Mouse (Mus musculus): ENCODE data around the gene Tmco4. TPM values are rescaled to one million over a fixed set of nuclear protein-coding genes. Genes with fewer than 3 reads are reported as not detected.

The Tmco4 gene
- polyA plus RNA-seq, 1 experiment from 2014 or later: 0.75 TPM

GRCm38 (mm10) chr4:139078313-139078712, 105.6 kb downstream of the Tmco4 start:
- no peak overlapping the region for H3K9ac ChIP-seq
- WGBS: 30% methylated on average over 2 of the region's 2 CpGs
- ATAC-seq (replicated peaks): no peak
- peaks cover 39% of the 10 kb centered on the region for H3K4me1 ChIP-seq
- H3K4me2 ChIP-seq: no peak overlapping the region
- peaks cover 36% of the 10 kb centered on the region for H3K27me3 ChIP-seq (replicated peaks)
- H3K4me3 ChIP-seq: no peak overlapping the region
- no peaks in the 10 kb centered on the region for H3K36me3 ChIP-seq (replicated peaks)
- H3K27ac ChIP-seq: no peak overlapping the region
- H3K9me3 ChIP-seq: no peaks in the 10 kb centered on the region

GRCm38 (mm10) chr4:139078726-139079125, 106.0 kb downstream of the Tmco4 start:
- no peak for ATAC-seq (replicated peaks)
- 15% methylated on average over 4 of the region's 4 CpGs for WGBS
- Histone ChIP-seq H3K36me3 (replicated peaks) (no peaks in the 10 kb centered on the region), H3K4me1 (peaks cover 43% of the 10 kb centered on the region), H3K9ac (no peak overlapping the region), H3K27ac (no peak overlapping the region), H3K27me3 (replicated peaks) (peaks cover 32% of the 10 kb centered on the region), H3K9me3 (no peaks in the 10 kb centered on the region), H3K4me2 (no peak overlapping the region), H3K4me3 (no peak overlapping the region)

GRCm38 (mm10) chr4:139079439-139079838, 106.8 kb downstream of the Tmco4 start:
- Histone ChIP-seq H3K27me3 (replicated peaks) (peaks cover 25% of the 10 kb centered on the region), H3K4me2 (no peak overlapping the region), H3K36me3 (replicated peaks) (no peaks in the 10 kb centered on the region), H3K4me3 (no peak overlapping the region), H3K9ac (no peak overlapping the region), H3K4me1 (peaks cover 36% of the 10 kb centered on the region), H3K27ac (no peak overlapping the region), H3K9me3 (no peaks in the 10 kb centered on the region)
- WGBS: 70% methylated on average over 11 of the region's 11 CpGs
- no peak for ATAC-seq (replicated peaks)

GRCm38 (mm10) chr4:139080259-139080658, 107.6 kb downstream of the Tmco4 start:
- no peak for ATAC-seq (replicated peaks)
- Histone ChIP-seq H3K9me3 (no peaks in the 10 kb centered on the region), H3K4me2 (no peak overlapping the region), H3K27ac (no peak overlapping the region), H3K9ac (no peak overlapping the region), H3K4me1 (peaks cover 28% of the 10 kb centered on the region), H3K36me3 (replicated peaks) (no peaks in the 10 kb centered on the region), H3K27me3 (replicated peaks) (peaks cover 17% of the 10 kb centered on the region), H3K4me3 (no peak overlapping the region)
- 94% methylated on average over 7 of the region's 7 CpGs for WGBS

- H3K4me3 ChIP-seq: no peak overlapping the region
- no peak overlapping the region; the same call in 1 of the 2 replicates for H3K27ac ChIP-seq
- WGBS: 57% methylated on average over 18 of the region's 18 CpGs
These were observed 108.7 kb downstream of the Tmco4 start for GRCm38 (mm10) chr4:139081270-139081931.

GRCm38 (mm10) chr4:139082790-139083564, 110.3 kb downstream of the Tmco4 start:
- Histone ChIP-seq H3K27me3 (replicated peaks) (0 out of 2 replicates have a peak, but pooled peaks cover 4% of the 10 kb centered on the region), H3K4me3 (no peak overlapping the region), H3K27ac (0 out of 2 replicates have a peak overlapping the region, but pooled peaks have one; percentile 28), H3K36me3 (replicated peaks) (no peaks in the 10 kb centered on the region), H3K9me3 (no peaks in the 10 kb centered on the region), H3K9ac (no peak overlapping the region; the same call in 1 of the 2 replicates), H3K4me1 (peaks cover 23% of the 10 kb centered on the region), H3K4me2 (peak overlapping the region; percentile 43)
- WGBS: 9% methylated on average over 12 of the region's 12 CpGs
- peak; percentile 66 for ATAC-seq (replicated peaks)

More at GRCm38 (mm10) chr4:139081270-139081931, 108.7 kb downstream of the Tmco4 start:
- no peaks in the 10 kb centered on the region for H3K36me3 ChIP-seq (replicated peaks)
- peaks cover 23% of the 10 kb centered on the region for H3K4me1 ChIP-seq
- H3K9me3 ChIP-seq: no peaks in the 10 kb centered on the region
- no peak for ATAC-seq (replicated peaks)
- no peak overlapping the region for H3K9ac ChIP-seq
- H3K27me3 ChIP-seq (replicated peaks): peaks cover 6% of the 10 kb centered on the region
- no peak overlapping the region for H3K4me2 ChIP-seq

- no peaks in the 10 kb centered on the region for H3K9me3 ChIP-seq
- no peak overlapping the region for H3K9ac ChIP-seq
- WGBS: 74% methylated on average over 11 of the region's 11 CpGs
- no peaks in the 10 kb centered on the region for H3K36me3 ChIP-seq (replicated peaks)
- no peak overlapping the region for H3K4me3 ChIP-seq
- no peak overlapping the region for H3K27ac ChIP-seq
- H3K27me3 ChIP-seq (replicated peaks): 0 out of 2 replicates have a peak, but pooled peaks cover 4% of the 10 kb centered on the region
- H3K4me1 ChIP-seq: peaks cover 26% of the 10 kb centered on the region
- no peak overlapping the region for H3K4me2 ChIP-seq
- ATAC-seq (replicated peaks): no peak
These were observed 112.6 kb downstream of the Tmco4 start for GRCm38 (mm10) chr4:139085337-139085736.

- H3K9ac ChIP-seq: no peak overlapping the region
- H3K27ac ChIP-seq: no peak overlapping the region
- 15% methylated on average over 5 of the region's 5 CpGs for WGBS
- H3K27me3 ChIP-seq (replicated peaks): peaks cover 10% of the 10 kb centered on the region
- ATAC-seq (replicated peaks): peak; percentile 49; the same call in 1 of the 2 replicates
- no peaks in the 10 kb centered on the region for H3K36me3 ChIP-seq (replicated peaks)
- no peak overlapping the region for H3K4me3 ChIP-seq
- no peak overlapping the region for H3K4me2 ChIP-seq
- peaks cover 26% of the 10 kb centered on the region for H3K4me1 ChIP-seq
- H3K9me3 ChIP-seq: no peaks in the 10 kb centered on the region
These were observed 113.3 kb downstream of the Tmco4 start for GRCm38 (mm10) chr4:139086037-139086436.

- H3K4me1 ChIP-seq: peaks cover 28% of the 10 kb centered on the region
- no peaks in the 10 kb centered on the region for H3K36me3 ChIP-seq (replicated peaks)
- 74% methylated on average over 4 of the region's 4 CpGs for WGBS
- H3K27ac ChIP-seq: no peak overlapping the region
- peaks cover 20% of the 10 kb centered on the region for H3K27me3 ChIP-seq (replicated peaks)
- H3K9ac ChIP-seq: no peak overlapping the region
- no peaks in the 10 kb centered on the region for H3K9me3 ChIP-seq
- no peak for ATAC-seq (replicated peaks)
- H3K4me2 ChIP-seq: no peak overlapping the region
- no peak overlapping the region for H3K4me3 ChIP-seq
These were observed 114.3 kb downstream of the Tmco4 start for GRCm38 (mm10) chr4:139086984-139087383.

GRCm38 (mm10) chr4:139088982-139089671, 116.4 kb downstream of the Tmco4 start:
- ATAC-seq (replicated peaks): no peak
- Histone ChIP-seq H3K36me3 (replicated peaks) (no peaks in the 10 kb centered on the region), H3K4me3 (no peak overlapping the region), H3K27me3 (replicated peaks) (peaks cover 34% of the 10 kb centered on the region), H3K4me2 (no peak overlapping the region), H3K4me1 (peaks cover 24% of the 10 kb centered on the region), H3K9ac (no peak overlapping the region), H3K27ac (no peak overlapping the region), H3K9me3 (no peaks in the 10 kb centered on the region)
- 67% methylated on average over 9 of the region's 9 CpGs for WGBS

GRCm38 (mm10) chr4:139090303-139090940, 117.7 kb downstream of the Tmco4 start:
- no peak overlapping the region for H3K9ac ChIP-seq
- no peaks in the 10 kb centered on the region for H3K9me3 ChIP-seq
- H3K27ac ChIP-seq: 0 out of 2 replicates have a peak overlapping the region, but pooled peaks have one; percentile 20
- H3K4me2 ChIP-seq: no peak overlapping the region
- H3K36me3 ChIP-seq (replicated peaks): no peaks in the 10 kb centered on the region
- no peak for ATAC-seq (replicated peaks)
- H3K27me3 ChIP-seq (replicated peaks): peaks cover 39% of the 10 kb centered on the region
- peaks cover 24% of the 10 kb centered on the region for H3K4me1 ChIP-seq
- H3K4me3 ChIP-seq: no peak overlapping the region
- 67% methylated on average over 15 of the region's 15 CpGs for WGBS
